Mouse (Mus musculus) megakaryocyte progenitor cell, adult 5-6 weeks (primary cell): Measurements from ENCODE around the gene Esp8. TPM values are rescaled to one million over a fixed set of nuclear protein-coding genes. Genes with fewer than 3 reads are reported as not detected.
"Not testable (repeated sequence)": the region's sequence is repeated elsewhere in the genome, so short reads cannot be mapped to it uniquely, and the experiment has no call there.

Experiments
- ATAC-seq: replicated peaks from 2 replicates; pipeline ENCODE4 v1.8.0; 2016; ENCODE audit warnings: mild to moderate bottlenecking, moderate TSS enrichment, inconsistent platforms; ENCODE audit not compliant: poor library complexity
- total RNA-seq, 2 experiments: library from RNA; stranded (forward) in 1 of 2; stranded (reverse) in 1 of 2; fragments of 157-497, 149-512 nt in 1 of 2; fragments of 200-1000 nt in 1 of 2; gene quantifications; 2 replicates each; pipeline versions ENCODE4 v1.2.3 to v1.2.4; 2015 to 2017

The Esp8 gene
- total RNA-seq (2015), result not detected in 2 replicates
- total RNA-seq (2017), result not detected in 2 replicates

DNA sequence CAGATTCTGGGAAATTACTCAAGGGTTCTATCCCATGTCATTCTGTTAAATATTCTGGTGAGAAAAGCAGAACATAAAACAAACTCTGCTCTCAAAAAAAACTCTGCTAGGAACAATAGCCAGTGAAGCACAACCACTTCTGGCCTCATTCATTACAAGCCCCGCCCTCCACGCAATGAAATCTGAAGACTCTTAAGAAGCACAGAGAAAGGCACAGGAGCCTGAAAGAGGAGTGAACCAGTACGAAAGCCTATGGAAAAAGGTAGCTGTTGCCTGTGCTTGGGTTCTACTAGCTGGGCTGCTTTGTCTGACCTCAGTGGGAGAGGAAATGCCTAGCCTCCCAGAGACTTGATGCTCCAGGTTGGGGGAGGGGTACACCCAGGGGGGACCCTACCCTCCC is at the start of gene Esp8:
Gene Esp8, plus strand, starts transcription at position 205 of the 400 bp plus-strand sequence.
- no peak for ATAC-seq

DNA sequence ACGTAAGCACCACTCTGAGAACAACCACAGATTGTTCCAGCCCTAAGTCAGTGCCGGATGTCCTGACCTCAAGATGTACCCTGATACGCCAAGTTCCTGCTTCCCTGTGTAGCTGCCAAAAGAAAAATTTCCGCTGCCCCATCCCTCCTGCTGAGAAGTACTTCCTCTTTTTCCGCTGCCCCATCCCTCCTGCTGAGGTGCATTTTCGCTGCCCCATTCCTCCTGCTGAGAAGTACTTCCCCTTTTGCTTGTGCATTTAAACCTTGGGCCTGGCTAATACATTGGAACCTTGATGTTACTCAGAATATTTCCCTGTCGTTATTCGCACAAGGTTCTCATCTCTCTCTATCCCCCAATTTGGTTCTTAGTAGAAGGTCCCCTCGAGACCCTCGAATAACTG is 36.3 kb upstream of the Esp8 start:
- ATAC-seq, result not testable (repeated sequence)

DNA sequence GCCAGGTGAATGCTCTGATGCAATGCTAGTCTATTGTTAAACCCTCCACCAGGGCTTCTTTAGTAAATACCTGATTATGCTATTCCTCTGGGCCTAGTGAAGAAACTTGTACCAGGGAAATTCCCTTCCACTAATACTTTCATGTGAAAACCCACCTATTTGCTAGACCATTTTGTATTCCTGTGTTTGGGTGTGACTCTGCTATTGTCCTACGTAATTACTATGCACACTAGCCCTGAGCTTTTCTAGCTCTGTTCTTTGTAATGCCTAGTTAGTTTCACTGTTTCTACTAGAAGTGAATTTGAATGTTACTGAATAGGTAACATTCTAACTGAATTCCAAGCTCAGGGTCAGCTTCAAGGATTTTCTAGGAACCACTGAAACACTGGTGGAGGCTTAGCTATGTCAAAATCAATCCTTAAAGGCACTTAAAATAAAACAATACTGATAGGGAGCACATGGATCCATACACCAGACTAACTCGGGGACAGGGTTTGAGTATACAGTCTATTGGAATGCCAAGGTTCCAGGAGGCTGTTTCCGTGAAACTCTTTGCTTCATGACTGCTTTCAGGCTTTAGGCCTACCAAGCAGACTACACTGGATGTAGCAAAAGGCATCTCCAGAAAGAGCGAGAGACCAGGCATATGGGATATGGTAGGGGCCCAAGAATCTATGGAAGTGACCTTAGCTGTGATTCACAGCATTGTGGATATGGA is 24.2 kb upstream of the Esp8 start:
- ATAC-seq, result not testable (repeated sequence)

DNA sequence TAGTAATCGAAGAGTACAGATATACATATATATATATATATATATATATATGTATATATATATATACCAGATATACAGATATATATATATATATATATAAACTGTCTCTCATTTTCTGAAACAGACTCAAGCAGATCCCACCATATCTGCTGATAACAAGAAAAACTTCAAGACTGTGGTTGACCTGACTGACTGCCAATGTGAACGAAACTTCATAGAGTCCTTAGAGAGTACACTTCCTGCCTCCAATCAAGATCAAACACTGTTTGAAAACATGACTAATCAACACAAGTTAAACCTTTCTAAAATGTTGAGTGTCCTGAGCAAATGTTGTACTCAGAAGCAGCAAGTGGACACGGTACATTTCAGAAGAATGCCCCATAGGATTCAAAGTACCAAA is 10.0 kb downstream of the Esp8 start:
- ATAC-seq, result no peak

DNA sequence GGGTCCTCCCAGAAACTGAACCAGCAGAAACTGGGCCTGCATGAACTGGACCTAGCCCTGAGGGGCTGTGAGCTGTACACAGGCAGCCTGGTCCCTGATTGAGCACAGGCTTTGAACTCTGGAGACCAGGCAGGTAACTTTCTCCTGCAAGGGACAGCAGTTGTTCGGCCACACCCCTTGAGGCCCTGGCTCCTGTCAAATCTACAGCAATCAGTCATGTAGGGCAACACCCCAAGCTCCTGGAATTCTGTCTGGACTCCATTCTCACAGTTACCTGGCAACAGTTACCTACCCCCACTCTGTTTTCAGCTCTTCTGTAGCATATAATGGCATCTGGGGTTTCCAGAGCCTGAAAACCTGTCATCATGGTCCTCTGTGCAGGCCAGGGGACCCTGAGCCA is 11.3 kb downstream of the Esp8 start:
- no peak for ATAC-seq

DNA sequence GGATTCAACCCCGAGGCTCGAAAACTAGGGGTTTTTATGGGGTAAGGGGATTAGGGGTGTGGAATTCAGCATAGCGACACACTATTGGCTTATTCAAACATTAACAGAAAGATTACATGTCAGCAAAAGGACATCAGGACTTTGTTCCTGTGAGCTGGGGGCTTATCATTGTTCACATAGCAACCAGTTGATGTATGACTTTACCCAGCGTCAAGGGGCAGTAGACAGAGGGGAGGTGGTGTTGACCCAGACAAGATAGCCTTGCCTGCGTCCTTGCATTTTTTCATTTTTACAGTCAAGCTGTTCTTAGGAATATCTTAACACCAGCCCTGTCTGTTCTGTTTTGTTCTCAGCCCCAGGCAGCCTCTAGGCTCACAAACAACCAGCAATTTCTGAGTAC is 27.2 kb downstream of the Esp8 start:
- ATAC-seq, result not testable (repeated sequence)

DNA sequence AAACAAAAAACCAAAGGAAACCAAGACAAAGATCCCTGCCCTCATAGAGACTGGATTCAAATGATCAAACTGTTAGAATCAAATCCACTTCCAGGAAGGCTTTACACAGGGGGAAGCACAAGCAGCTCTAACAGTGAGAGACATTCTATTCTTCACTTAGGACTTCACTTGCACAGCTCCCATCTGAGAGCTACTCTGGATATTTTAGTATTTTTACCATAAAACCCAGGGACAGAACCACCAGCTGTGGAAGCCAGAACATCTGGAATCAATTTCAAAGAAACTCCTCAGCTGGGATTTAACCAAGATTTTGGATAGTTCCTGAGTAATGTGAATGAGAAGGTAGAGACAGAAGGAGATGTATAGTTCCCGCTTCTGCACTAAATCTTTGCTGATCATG is 33.6 kb downstream of the Esp8 start:
- no peak for ATAC-seq

DNA sequence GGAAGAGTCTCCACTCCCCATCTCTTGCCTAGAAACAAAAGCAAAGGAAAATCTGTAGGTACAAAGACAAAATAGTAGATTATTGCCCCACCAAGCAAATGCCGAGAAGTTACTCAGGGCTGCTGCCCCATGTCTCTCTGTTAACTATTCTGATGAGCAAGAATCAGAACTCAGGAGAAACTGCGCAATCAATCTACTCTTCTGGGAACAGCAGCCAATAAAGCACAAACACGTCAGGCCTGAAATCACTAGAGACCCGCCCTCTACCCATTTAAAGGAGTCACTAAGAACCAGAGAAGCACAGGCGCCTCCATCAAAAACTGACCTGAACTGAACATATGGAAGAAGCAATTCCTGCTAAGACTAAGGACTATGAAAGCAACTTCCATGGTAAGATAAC is 41.4 kb downstream of the Esp8 start, which contains the start of gene Esp6:
Gene Esp6, plus strand, starts transcription at position 301 of the 400 bp plus-strand sequence.
- no peak for ATAC-seq

Other genes with a start within 250 kb of the Esp8 start
- gene Crisp1, start 200.8 kb upstream of the Esp8 start, total RNA-seq (2015), result not detected in 2 replicates
- not detected in 2 replicates for gene Crisp1, start 200.8 kb upstream of the Esp8 start, total RNA-seq (2017)
- gene Esp6, start 41.5 kb downstream of the Esp8 start, total RNA-seq (2015), result not detected in 2 replicates
- not detected in 2 replicates for gene Esp6, start 41.5 kb downstream of the Esp8 start, total RNA-seq (2017)
- not detected in 2 replicates for gene Esp4, start 78.6 kb downstream of the Esp8 start, total RNA-seq (2015)
- not detected in 2 replicates for gene Esp4, start 78.6 kb downstream of the Esp8 start, total RNA-seq (2017)
- gene Esp3, start 112.1 kb downstream of the Esp8 start, total RNA-seq (2015), result not detected in 2 replicates
- gene Esp3, start 112.1 kb downstream of the Esp8 start, total RNA-seq (2017), result not detected in 2 replicates
- gene Esp1, start 207.1 kb downstream of the Esp8 start, total RNA-seq (2015), result not detected in 2 replicates
- not detected in 2 replicates for gene Esp1, start 207.1 kb downstream of the Esp8 start, total RNA-seq (2017)